Mouse (Mus musculus): ENCODE measurements around the gene Gm28171.
"Not testable (repeated sequence)": the region's sequence is repeated elsewhere in the genome, so short reads cannot be mapped to it uniquely, and the experiment has no call there.

Gene Gm28171

GRCm38 (mm10) chrY:5793095-5793494 lies at the start of gene Gm28171:
TSS of gene Gm28171 (plus strand) at chrY:5793395.
- DNase-seq (ENCODE audit: low read depth, low spot score) = not testable (repeated sequence)

Measured in skeletal muscle tissue, adult 2 months (tissue).